Mouse (Mus musculus) splenic B cell, adult 2 months (primary cell): Measurements from ENCODE around the gene Lmcd1.
"Not testable (repeated sequence)": the region's sequence is repeated elsewhere in the genome, so short reads cannot be mapped to it uniquely, and the experiment has no call there.

Experiments used
- DNase-seq: peaks from one replicate; pipeline ENCODE4 v3.0.0-alpha.2; 2011; ENCODE audit warnings: low read depth, low spot score
- H3K27me3 ChIP-seq: 2 replicates; pipeline ENCODE4 v1.6.1; 2012; ENCODE audit warnings: mild to moderate bottlenecking, low read length, moderate library complexity, mixed read lengths; ENCODE audit not compliant: control insufficient read depth, poor library complexity, insufficient read depth, severe bottlenecking
- H3K36me3 ChIP-seq: 2 replicates; pipeline ENCODE4 v1.6.1; 2012; ENCODE audit warnings: mild to moderate bottlenecking, low read length, moderate library complexity, mixed read lengths; ENCODE audit not compliant: control insufficient read depth, poor library complexity, insufficient read depth, severe bottlenecking

Lmcd1 gene

DNA sequence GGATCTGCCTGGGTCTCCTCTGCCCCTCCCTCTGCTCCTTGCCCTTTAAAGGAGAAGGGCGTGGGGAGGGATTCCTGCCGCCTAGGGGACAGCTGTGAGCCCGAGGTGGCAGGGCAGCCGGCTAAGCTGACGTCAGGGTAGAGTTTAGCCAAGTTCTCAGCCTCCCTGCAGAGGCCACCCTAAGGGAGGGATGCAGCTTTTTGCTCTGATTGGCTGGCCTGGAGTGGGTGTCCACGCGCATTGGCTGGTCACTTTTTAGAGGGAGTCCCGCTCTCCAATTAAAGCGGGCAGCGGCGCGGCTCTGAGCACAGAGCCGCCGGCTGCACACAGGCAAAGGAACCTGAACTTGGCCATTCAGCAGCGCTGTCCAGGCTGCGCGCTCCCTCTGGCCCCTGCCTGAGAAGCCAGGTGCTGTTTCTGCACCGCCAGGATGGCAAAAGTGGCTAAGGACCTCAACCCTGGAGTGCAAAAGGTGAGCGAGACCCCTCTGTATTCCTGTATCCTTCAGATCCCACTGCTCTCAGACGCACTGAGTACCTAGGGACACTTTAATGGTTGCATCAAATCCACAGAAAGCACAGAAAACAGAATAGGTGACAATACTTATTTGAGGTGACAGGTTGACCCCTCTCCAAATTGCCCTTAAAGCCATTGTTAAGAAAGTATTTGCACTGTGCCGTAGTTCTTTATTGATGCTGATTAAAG, at the start of gene Lmcd1:
Gene Lmcd1 (plus strand): TSS at position 258 of the 705 bp plus-strand sequence.
- Histone ChIP-seq H3K36me3 (no peaks in the 10 kb centered on the region), H3K27me3 (no peaks in the 10 kb centered on the region)
- DNase-seq: peak; percentile 30

DNA sequence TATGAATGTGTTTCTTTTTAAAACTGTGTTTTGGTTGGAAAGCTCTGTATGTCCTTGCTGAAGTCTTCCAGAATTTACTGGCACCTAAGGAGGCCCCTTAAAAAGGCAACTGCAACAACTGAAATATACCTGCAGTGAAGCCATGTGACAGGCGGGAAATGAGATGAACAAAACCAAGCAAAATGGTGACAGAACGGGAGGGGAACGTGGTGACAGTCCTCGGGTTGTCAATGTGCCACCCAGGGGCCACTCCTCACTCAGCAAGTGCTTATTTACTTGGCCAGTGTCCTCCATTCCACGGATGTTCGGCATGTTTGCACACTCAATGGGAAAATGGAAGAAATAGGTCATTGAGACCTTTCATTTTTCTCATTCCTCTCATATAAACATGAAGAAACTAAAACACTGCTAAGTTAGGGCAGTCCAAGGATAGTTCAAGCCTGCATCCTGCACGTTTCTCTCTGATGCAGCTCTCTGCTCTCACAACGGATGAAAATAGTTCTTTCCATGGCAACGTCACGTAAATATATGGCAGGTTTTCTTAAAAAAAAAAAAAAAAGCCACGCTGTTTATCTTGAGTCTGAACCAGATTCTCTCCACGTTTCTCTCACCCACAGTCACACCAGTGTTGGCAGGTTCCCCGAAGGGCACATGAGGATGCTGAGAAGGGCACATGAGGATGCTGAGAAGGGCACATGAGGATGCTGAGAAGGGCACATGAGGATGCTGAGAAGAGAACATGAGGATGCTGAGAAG, 49.5 kb upstream of the Lmcd1 start:
- no peaks in the 10 kb centered on the region for H3K36me3 ChIP-seq
- H3K27me3 ChIP-seq: no peaks in the 10 kb centered on the region
- no peak for DNase-seq

DNA sequence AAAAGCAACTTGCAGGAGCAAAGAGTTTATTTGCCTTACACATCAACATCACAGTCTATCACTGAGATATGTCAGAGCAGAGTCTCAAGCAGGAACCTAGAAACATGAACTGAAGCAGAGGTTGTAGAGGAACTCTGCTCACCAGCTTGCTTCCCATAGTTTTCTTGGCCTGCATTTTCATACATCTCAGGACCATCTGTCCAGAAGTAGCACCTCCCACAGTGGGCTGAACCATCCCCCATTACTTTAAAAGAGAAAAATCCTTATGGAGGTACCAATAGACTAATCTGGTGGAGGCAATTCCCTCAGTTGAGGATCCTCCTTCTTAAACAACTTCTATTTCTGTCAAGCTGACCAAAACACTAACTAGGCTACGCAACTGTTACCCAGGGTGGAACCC, 36.8 kb upstream of the Lmcd1 start:
- no peaks in the 10 kb centered on the region for H3K27me3 ChIP-seq
- no peak for DNase-seq
- no peaks in the 10 kb centered on the region for H3K36me3 ChIP-seq

GRCm38 (mm10) chr6:112242216-112242615, 31.3 kb upstream of the Lmcd1 start:
- DNase-seq: no peak
- H3K27me3 ChIP-seq: no peaks in the 10 kb centered on the region
- H3K36me3 ChIP-seq: no peaks in the 10 kb centered on the region

DNA sequence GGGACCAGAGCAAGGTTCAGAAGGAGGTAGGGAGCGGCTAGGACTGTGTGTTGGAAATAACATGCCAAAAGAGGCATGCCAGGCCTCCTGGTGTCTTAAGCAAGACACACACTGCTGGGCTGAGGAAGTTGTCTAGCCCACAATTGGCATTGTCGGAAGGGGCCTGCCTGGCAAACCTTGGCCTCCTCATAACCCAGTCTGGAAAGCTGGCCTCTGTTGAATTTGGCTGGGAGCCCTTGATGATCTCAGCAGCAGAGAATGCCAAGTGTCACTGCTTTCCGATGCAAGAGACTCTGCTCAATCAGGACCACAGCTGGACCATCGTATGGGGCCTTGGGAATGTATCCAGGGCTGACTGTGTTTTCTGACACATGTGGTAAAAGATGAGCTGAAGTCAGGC, 27.9 kb upstream of the Lmcd1 start:
- H3K27me3 ChIP-seq: no peaks in the 10 kb centered on the region
- DNase-seq: no peak
- H3K36me3 ChIP-seq: no peaks in the 10 kb centered on the region

DNA sequence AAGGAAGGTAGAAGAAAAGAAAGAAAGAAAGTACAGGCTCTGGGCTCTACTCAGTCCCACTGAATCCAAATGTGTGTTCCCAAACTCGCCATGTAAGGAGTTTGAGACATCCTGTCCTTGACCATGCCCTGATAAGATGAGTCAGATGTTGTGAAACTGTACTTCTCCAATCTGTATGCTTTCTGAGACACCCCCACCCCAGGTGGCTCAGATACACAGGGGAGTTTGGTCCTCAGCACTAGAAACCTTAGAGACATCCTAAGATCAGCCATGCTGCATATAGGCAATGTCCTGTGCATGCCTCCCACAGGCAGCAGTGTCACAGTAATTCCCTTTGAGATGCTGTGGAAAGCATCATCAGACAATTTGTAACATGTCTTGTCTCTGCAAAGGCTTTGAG, 26.9 kb upstream of the Lmcd1 start:
- Histone ChIP-seq H3K36me3 (no peaks in the 10 kb centered on the region), H3K27me3 (no peaks in the 10 kb centered on the region)
- DNase-seq: no peak

GRCm38 (mm10) chr6:112253943-112254342, 19.6 kb upstream of the Lmcd1 start:
- H3K27me3 ChIP-seq, DNase-seq, H3K36me3 ChIP-seq: not testable (repeated sequence)

DNA sequence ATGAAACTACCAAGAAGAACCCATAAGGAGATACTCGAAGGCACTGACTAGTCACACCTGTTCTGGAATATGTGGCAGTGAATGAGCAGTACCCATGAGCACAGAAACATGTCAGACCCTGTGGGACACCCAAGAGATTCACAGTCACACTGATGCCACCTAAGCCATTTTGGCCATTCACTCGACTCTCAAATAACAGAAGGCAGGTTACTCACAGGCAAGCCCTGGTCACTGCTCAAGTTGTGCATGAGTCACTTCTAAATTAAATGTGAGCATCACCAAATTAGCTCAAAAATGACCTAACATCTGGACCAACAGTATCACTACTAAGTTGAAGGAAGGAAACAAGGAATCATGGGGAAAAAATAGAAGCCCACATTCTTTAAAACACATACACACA, 18.6 kb upstream of the Lmcd1 start:
- no peak for DNase-seq
- H3K36me3 ChIP-seq: no peaks in the 10 kb centered on the region

GRCm38 (mm10) chr6:112255388-112256225, 18.0 kb upstream of the Lmcd1 start:
- no peak for DNase-seq
- no peaks in the 10 kb centered on the region for H3K36me3 ChIP-seq
- H3K27me3 ChIP-seq: no peaks in the 10 kb centered on the region

More for the DNA sequence above, 18.6 kb upstream of the Lmcd1 start:
- no peaks in the 10 kb centered on the region for H3K27me3 ChIP-seq

DNA sequence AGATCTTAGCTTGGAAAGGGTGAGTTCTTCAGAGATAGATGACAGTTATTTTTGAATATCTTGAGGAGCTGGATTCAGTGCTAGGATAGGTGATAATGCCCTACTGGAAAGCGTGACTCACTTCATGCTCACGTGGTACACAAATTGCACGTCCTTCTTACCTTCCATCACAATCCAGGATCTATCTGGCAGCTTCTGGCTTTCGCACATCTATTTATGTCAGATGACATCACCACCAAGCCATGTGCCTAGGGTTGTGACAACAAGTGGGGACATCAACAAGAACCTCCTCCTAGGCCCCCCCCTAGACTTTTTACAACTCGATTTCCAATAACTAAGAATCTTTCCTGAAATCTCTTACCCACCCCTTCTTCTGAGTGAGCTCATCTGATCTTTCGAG, 17.0 kb upstream of the Lmcd1 start:
- no peaks in the 10 kb centered on the region for H3K27me3 ChIP-seq
- H3K36me3 ChIP-seq: no peaks in the 10 kb centered on the region
- no peak for DNase-seq

DNA sequence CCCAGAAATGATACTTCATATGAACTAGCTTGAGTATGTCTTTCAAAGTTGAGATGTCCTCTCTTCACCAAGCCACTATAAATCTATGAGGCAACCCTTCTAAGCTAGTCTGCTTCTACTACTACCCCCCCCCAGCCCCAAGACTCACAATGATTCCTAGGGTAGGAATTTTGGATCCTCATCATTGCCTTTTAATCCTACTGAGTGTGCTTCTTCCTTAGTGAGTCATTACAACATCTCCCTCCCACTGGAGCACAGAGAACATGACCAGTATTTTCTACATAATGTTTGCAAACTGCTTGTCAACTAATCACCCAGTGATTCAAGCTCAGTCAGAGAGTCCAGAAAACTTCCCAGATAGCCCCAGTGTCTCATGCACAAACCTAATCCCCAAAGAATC, 12.5 kb upstream of the Lmcd1 start:
- no peak for DNase-seq
- no peaks in the 10 kb centered on the region for H3K27me3 ChIP-seq
- H3K36me3 ChIP-seq: no peaks in the 10 kb centered on the region

DNA sequence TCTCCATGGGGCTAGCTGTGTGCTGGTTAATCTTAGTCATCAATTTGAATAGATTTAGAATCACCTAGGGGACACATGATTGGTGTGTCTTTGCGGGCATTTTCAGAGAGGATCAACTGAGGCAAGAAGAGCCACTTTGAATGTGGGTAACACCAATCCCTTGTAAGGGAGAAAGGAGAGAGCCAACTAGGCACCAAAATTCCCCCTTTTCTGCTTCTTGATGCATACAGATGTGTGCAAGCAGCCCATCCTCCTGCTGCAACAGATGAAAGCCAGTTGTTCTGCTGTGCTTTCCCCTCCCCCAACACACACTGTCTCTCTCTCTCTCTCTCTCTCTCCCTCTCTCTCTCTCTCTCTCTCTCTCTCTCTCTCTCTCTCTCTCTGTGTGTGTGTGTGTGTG, 9.2 kb upstream of the Lmcd1 start:
- no peaks in the 10 kb centered on the region for H3K27me3 ChIP-seq
- H3K36me3 ChIP-seq: no peaks in the 10 kb centered on the region
- DNase-seq: no peak

DNA sequence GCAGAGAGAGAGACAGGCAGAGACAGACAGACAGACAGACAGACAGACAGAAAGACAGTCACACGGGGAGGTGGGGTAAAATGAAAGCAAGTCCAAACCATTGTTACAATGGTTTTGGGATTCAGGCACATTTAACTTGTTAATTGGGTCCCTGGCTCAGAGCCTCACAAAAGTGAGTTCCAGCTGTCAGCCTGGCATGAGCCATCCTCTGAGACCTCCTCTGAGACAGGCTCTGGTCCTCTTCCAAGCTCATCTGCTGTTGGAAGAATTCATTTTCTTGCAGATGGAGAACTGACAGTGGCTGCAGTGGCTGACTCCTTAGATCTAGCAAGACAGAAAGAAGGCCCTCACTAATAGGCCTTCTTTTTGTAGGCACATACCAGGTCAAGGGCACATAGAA, 6.9 kb upstream of the Lmcd1 start:
- Histone ChIP-seq H3K36me3 (no peaks in the 10 kb centered on the region), H3K27me3 (no peaks in the 10 kb centered on the region)
- no peak for DNase-seq

- no peaks in the 10 kb centered on the region for H3K36me3 ChIP-seq
- no peak for DNase-seq
- H3K27me3 ChIP-seq: no peaks in the 10 kb centered on the region
Measured at GRCm38 (mm10) chr6:112267661-112268357, 5.7 kb upstream of the Lmcd1 start.
